Mouse (Mus musculus) CH12.LX (cell line): ENCODE measurements around the gene Slc25a34.

ENCODE experiments used
- CHD2 ChIP-seq: IDR thresholded peaks from 2 replicates; pipeline ENCODE4 v1.6.1; 2011; ENCODE audit warnings: low read length, improper control_type of control experiment
- CTCF ChIP-seq, 2 experiments: IDR thresholded peaks in 1 of 2; conservative IDR thresholded peaks in 1 of 2; 2 replicates each; pipeline ENCODE4 v1.5.1; 2011 to 2012; ENCODE audit warnings: low read depth in 2 of 2, low read length in 2 of 2, improper control_type of control experiment in 1 of 2, inconsistent platforms in 1 of 2, mild to moderate bottlenecking in 1 of 2, moderate library complexity in 1 of 2
- EP300 ChIP-seq: IDR thresholded peaks from 2 replicates; pipeline ENCODE4 v1.6.1; 2011; ENCODE audit warnings: low read length, improper control_type of control experiment
- JUND ChIP-seq: conservative IDR thresholded peaks from 2 replicates; pipeline ENCODE4 v1.6.1; 2011; ENCODE audit warnings: low read depth, low read length, improper control_type of control experiment
- KAT2A ChIP-seq: IDR thresholded peaks from 2 replicates; pipeline ENCODE4 v1.6.1; 2012; ENCODE audit warnings: low read length, improper control_type of control experiment, inconsistent platforms; ENCODE audit not compliant: insufficient replicate concordance
- MAFK ChIP-seq: IDR thresholded peaks from 2 replicates; pipeline ENCODE4 v1.6.1; 2011; ENCODE audit warnings: low read length, improper control_type of control experiment; ENCODE audit not compliant: insufficient replicate concordance
- MAX ChIP-seq: IDR thresholded peaks from 2 replicates; pipeline ENCODE4 v1.6.1; 2011; ENCODE audit warnings: low read length, improper control_type of control experiment
- NELFE ChIP-seq: IDR thresholded peaks from 2 replicates; pipeline ENCODE4 v1.6.1; 2011; ENCODE audit warnings: low read depth, low read length, improper control_type of control experiment
- POLR2A ChIP-seq: IDR thresholded peaks from 2 replicates; pipeline ENCODE4 v1.6.1; 2011; ENCODE audit warnings: low read depth, mild to moderate bottlenecking, improper control_type of control experiment, low read length
- TBP ChIP-seq: conservative IDR thresholded peaks from 2 replicates; pipeline ENCODE4 v1.6.1; 2011; ENCODE audit warnings: low read depth, low read length, improper control_type of control experiment
- USF1 ChIP-seq: IDR thresholded peaks from 2 replicates; pipeline ENCODE4 v1.6.1; 2014; ENCODE audit warnings: low read depth, mild to moderate bottlenecking, inconsistent platforms, low read length, improper control_type of control experiment
- USF2 ChIP-seq: conservative IDR thresholded peaks from 2 replicates; pipeline ENCODE4 v1.6.1; 2011; ENCODE audit warnings: low read depth, low read length, improper control_type of control experiment

DNA sequence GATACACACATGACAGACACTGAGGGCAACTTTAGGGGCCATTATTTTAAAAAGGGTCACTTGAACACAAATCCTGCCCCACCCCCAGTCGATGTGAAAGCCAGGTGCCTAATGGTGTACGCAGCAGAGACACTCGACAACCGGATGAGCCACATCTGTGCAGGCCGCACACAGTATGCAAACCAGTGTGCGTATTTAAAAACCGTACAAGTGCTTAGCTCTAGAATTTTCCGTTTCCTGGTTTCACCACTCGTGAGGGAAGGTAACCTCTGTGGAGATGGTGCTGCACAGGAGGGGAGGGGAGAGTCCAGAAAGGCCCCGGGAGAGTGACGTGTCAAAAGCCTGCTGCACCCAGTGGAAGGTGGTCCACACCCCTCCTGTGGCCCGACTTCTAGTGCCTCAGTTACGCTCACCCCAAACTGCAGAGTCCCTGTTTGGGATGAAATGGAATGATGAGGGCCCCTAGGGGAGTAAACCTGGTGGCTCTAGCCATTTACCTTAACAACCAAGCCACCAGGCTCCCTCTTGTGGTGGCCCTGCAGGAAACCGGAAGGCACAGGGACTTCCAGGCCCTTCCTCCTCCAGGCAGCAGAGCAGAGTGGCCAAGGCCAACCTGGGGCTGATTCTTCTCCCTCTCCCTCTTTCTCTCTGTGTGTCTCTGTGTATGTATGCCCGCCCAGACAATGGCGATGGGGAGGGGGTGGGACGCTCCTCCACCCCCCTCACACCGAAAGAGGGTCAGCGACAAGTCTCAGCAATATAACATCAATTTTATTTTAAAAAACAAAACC lies 1.6 kb upstream of the Slc25a34 start:
- TF ChIP-seq JUND, result no peak
- peak; percentile 53; the same call in 1 of the 2 replicates for TF ChIP-seq POLR2A
- peak; percentile 62; the same call in 1 of the 2 replicates for TF ChIP-seq NELFE
- TF ChIP-seq CTCF (conservative IDR thresholded peaks at IDR 0.05 in 1 of 2, IDR thresholded peaks at IDR 0.05 in 1 of 2; ENCODE audit: low read depth in 2 of 2, low read length in 2 of 2), result peak; percentile 21 to 80; a peak in 2 of 4 replicates
- peak; percentile 83 for TF ChIP-seq EP300
- peak; percentile 56 for TF ChIP-seq MAX
- 0 out of 2 replicates have a peak, but pooled peaks have one; percentile 21 for TF ChIP-seq KAT2A
- TF ChIP-seq MAFK, result no peak
- peak; percentile 58 for TF ChIP-seq CHD2
- TF ChIP-seq USF2, result no peak
- 0 out of 2 replicates have a peak, but pooled peaks have one; percentile 19 for TF ChIP-seq TBP
- no peak for TF ChIP-seq USF1
